Comparison of ENCODE assay signal across 16 mouse cellular contexts in genomic region chr12:25299603-25300471, GRCm38 (mm10).
DNase-seq lines count a peak whose midpoint lies in the region; ATAC-seq lines count a peak whose summit lies in the region.
"Had no signal": no experiment of that assay in that cellular context is flagged by ENCODE, and none has a peak within 500 bp of the region (broad histone marks: within the 10 kb centered on the region; RNA-seq: fewer than 3 reads in every experiment).

No protein-coding gene starts in this region.

- DNase-seq in kidney, adult 9 months, result peak; percentile 24
- DNase-seq in kidney, postnatal 25 days, result no peak
- peak; percentile 43 for DNase-seq in induced T-regulatory cell, adult 2 months (ENCODE audit: low read depth)
- peak; percentile 51 for DNase-seq in splenic B cell, adult 2 months (ENCODE audit: low read depth, low spot score)
- DNase-seq in limb, embryonic 10.5 days (ENCODE audit: low spot score), result no peak
- DNase-seq in gastrocnemius, postnatal 4 days (ENCODE audit: low spot score in 2 of 2), result no peak
- DNase-seq: cerebellum, postnatal 14 days; midbrain, embryonic 14.5 days; right cerebral cortex, adult 18-20 months had no signal

- H3K27ac ChIP-seq in limb, embryonic 10.5 days, result no peak overlapping the region
- H3K27ac ChIP-seq: forebrain, embryonic 12.5 days; hindbrain, embryonic 13.5 days; left cerebral cortex, adult 2 months had no signal

- H3K36me3 ChIP-seq in megakaryocyte, embryonic 14.5 days (replicated peaks; ENCODE audit: low read length), result no peaks in the 10 kb centered on the region
- H3K36me3 ChIP-seq in splenic B cell, adult 2 months (ENCODE audit: control insufficient read depth, insufficient read depth, low read length, poor library complexity, severe bottlenecking), result no peaks in the 10 kb centered on the region
- H3K36me3 ChIP-seq in limb, embryonic 10.5 days, result no peaks in the 10 kb centered on the region
- H3K36me3 ChIP-seq: forebrain, embryonic 12.5 days; hindbrain, embryonic 13.5 days had no signal

- 74% methylated on average over 11 of the region's 11 CpGs for WGBS in limb, embryonic 10.5 days

- peaks cover 99% of the 10 kb centered on the region for H3K4me1 ChIP-seq in megakaryocyte, embryonic 14.5 days
- H3K4me1 ChIP-seq in limb, embryonic 10.5 days, result peaks cover 22% of the 10 kb centered on the region

- H3K4me3 ChIP-seq in megakaryocyte, embryonic 14.5 days (replicated peaks), result peak overlapping the region; percentile 62
- H3K4me3 ChIP-seq in limb, embryonic 10.5 days, result no peak overlapping the region
- H3K4me3 ChIP-seq: forebrain, embryonic 12.5 days; hindbrain, embryonic 13.5 days; left cerebral cortex, adult 2 months; myocyte had no signal

- H3K9me3 ChIP-seq in megakaryocyte, embryonic 14.5 days, result no peaks in the 10 kb centered on the region
- no peaks in the 10 kb centered on the region for H3K9me3 ChIP-seq in limb, embryonic 10.5 days (replicated peaks)
- H3K9me3 ChIP-seq: forebrain, embryonic 12.5 days; hindbrain, embryonic 13.5 days had no signal

- no peak for ATAC-seq in megakaryocyte, adult 5-6 weeks (ENCODE audit: poor library complexity, severe bottlenecking)
- ATAC-seq: intestine, embryonic 16.5 days had no signal

- no peaks in the 10 kb centered on the region for H3K27me3 ChIP-seq in megakaryocyte, embryonic 14.5 days (replicated peaks)
- no peaks in the 10 kb centered on the region for H3K27me3 ChIP-seq in splenic B cell, adult 2 months (ENCODE audit: control insufficient read depth, insufficient read depth, low read length, poor library complexity, severe bottlenecking)
- no peaks in the 10 kb centered on the region for H3K27me3 ChIP-seq in limb, embryonic 10.5 days (ENCODE audit: low read depth, poor library complexity, severe bottlenecking)
- H3K27me3 ChIP-seq: hindbrain, embryonic 13.5 days had no signal

Comparison
In these comparisons a context has a peak if more than half of its experiments do, and no peak if none do; other contexts are left out.
1. DNase-seq: peak in kidney, adult 9 months (single experiment), induced T-regulatory cell, adult 2 months (single experiment) and splenic B cell, adult 2 months (single experiment); none in kidney, postnatal 25 days (0 of 2), limb, embryonic 10.5 days (single experiment) and gastrocnemius, postnatal 4 days (0 of 2).